Mouse (Mus musculus) myocyte (in vitro differentiated cells): ENCODE results near the gene Tstd2.

Experiments
- CEBPB ChIP-seq: IDR thresholded peaks from 2 replicates; pipeline ENCODE4 v1.6.1; 2011; ENCODE audit warnings: mild to moderate bottlenecking, moderate library complexity; ENCODE audit not compliant: poor library complexity, insufficient read depth, severe bottlenecking
- E2F4 ChIP-seq: IDR thresholded peaks from one replicate; pipeline ENCODE4 v1.6.1; 2011; ENCODE audit warnings: mild to moderate bottlenecking, control low read depth, moderate library complexity; ENCODE audit not compliant: insufficient read depth
- MAX ChIP-seq: IDR thresholded peaks from one replicate; pipeline ENCODE4 v1.6.1; 2011; ENCODE audit warnings: low read depth, mild to moderate bottlenecking, control low read depth
- MYOD1 ChIP-seq, 3 experiments: IDR thresholded peaks; one replicate each; pipeline ENCODE4 v1.6.1; 2011; ENCODE audit warnings: control low read depth in 2 of 3, low read depth in 2 of 3, mild to moderate bottlenecking in 2 of 3, moderate library complexity in 1 of 3; ENCODE audit not compliant: insufficient read length in 2 of 3, control insufficient read depth in 1 of 3
- MYOG ChIP-seq, 3 experiments: IDR thresholded peaks; one replicate each; pipeline ENCODE4 v1.6.1; 2011; ENCODE audit warnings: control low read depth in 2 of 3, low read depth in 2 of 3, mild to moderate bottlenecking in 2 of 3; ENCODE audit not compliant: insufficient read length in 2 of 3, control insufficient read depth in 1 of 3, insufficient read depth in 1 of 3
- POLR2A ChIP-seq: IDR thresholded peaks from one replicate; pipeline ENCODE4 v1.6.1; 2011; ENCODE audit warnings: low read depth, mild to moderate bottlenecking, control low read depth, moderate library complexity; ENCODE audit not compliant: insufficient read length
- POLR2AphosphoS2 ChIP-seq: IDR thresholded peaks from one replicate; pipeline ENCODE4 v1.6.1; 2011; ENCODE audit warnings: low read depth, control low read depth; ENCODE audit not compliant: insufficient read length
- SRF ChIP-seq: IDR thresholded peaks from one replicate; pipeline ENCODE4 v1.6.1; 2011; ENCODE audit warnings: low read depth; ENCODE audit not compliant: control insufficient read depth, insufficient read length
- TCF12 ChIP-seq: IDR thresholded peaks from one replicate; pipeline ENCODE4 v1.6.1; 2011; ENCODE audit warnings: mild to moderate bottlenecking, control low read depth; ENCODE audit not compliant: poor library complexity, insufficient read depth, severe bottlenecking
- USF1 ChIP-seq: IDR thresholded peaks from one replicate; pipeline ENCODE4 v1.6.1; 2011; ENCODE audit warnings: low read depth, mild to moderate bottlenecking, control low read depth, moderate library complexity

DNA sequence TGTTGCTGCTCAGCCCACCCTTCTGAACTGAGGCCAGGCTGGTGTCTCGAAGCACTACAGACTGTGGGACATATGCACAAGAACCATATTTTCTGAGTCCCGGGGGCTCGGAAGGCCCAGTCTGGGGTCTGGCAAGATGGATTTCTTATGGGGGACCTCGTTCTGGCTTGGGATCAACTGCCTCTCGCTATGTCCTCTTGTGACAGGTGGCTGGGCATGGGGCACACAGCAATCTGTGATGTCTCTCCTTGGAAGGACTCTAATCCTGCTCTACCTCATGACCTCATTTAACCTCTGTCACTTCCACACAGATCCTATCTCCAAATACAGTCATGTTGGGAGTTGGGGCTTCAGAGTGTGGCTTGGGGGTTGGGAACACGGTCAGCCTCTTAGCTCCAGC is 65.9 kb downstream of the Tstd2 start:
- TF ChIP-seq POLR2A, result no peak
- TF ChIP-seq MYOG (IDR thresholded peaks at IDR 0.05; ENCODE audit: control insufficient read depth in 1 of 3, insufficient read depth in 1 of 3, insufficient read length in 2 of 3, low read depth in 2 of 3), result no peak
- no peak for TF ChIP-seq E2F4
- TF ChIP-seq CEBPB, result no peak
- no peak for TF ChIP-seq USF1
- no peak for TF ChIP-seq POLR2AphosphoS2
- no peak for TF ChIP-seq MAX
- no peak for TF ChIP-seq MYOD1 (IDR thresholded peaks at IDR 0.05; ENCODE audit: control insufficient read depth in 1 of 3, insufficient read length in 2 of 3, low read depth in 2 of 3)
- no peak for TF ChIP-seq TCF12
- TF ChIP-seq SRF, result no peak
